Mouse (Mus musculus): ENCODE measurements around the gene Zranb2. TPM values are rescaled to one million over a fixed set of nuclear protein-coding genes. Genes with fewer than 3 reads are reported as not detected.
A peak's percentile ranks its signal among the peaks of the same experiment; 100 is the strongest.

Gene Zranb2
- total RNA-seq, 2 experiments from 2014 or later, result 137 to 143 TPM

GRCm38 (mm10) chr3:157565196-157565595 lies 31.2 kb downstream of the Zranb2 start:
- TF ChIP-seq CTCF (conservative IDR thresholded peaks at IDR 0.05), result peak; percentile 82
- DNase-seq (ENCODE audit: low spot score in 2 of 2), result peak; percentile 21 to 46
- no peak overlapping the region for H3K27ac ChIP-seq
- no peak overlapping the region for H3K4me3 ChIP-seq

DNA sequence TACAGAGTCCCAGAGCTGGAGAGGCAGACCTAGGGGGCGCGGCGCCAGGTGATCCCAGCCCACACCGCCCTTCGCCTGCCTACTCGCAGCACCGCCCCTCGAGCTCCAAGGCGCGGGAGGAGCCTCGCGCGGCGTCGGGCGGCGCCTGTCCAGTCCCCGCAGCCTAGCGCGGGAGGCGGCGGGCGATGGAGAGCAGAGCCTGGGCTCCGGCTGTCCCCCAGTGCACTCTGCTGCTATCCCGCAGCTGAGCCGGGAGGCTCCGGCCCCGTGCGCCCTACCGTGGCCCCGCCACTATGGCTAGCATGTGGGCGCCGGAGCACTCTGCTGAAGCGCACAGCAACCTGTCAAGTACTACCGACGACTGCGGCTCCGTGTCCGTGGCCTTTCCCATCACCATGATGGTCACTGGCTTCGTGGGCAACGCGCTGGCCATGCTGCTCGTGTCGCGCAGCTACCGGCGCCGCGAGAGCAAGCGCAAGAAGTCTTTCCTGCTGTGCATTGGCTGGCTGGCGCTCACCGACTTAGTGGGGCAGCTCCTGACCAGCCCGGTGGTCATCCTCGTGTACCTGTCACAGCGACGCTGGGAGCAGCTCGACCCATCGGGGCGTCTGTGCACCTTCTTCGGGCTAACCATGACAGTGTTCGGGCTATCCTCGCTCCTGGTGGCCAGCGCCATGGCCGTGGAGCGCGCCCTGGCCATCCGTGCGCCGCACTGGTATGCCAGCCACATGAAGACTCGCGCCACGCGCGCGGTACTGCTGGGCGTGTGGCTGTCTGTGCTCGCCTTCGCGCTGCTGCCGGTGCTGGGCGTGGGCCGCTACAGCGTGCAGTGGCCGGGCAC lies 33.0 kb downstream of the Zranb2 start, which contains the start of gene Ptger3:
Ptger3 (plus strand) TSS at position 168 of the 841 bp plus-strand sequence.
- TF ChIP-seq CTCF (conservative IDR thresholded peaks at IDR 0.05), result no peak
- H3K4me3 ChIP-seq, result peak within 1 kb of the TSS; percentile 54
- DNase-seq (ENCODE audit: low spot score in 2 of 2), result no peak
- no peak within 1 kb of the TSS for H3K27ac ChIP-seq

DNA sequence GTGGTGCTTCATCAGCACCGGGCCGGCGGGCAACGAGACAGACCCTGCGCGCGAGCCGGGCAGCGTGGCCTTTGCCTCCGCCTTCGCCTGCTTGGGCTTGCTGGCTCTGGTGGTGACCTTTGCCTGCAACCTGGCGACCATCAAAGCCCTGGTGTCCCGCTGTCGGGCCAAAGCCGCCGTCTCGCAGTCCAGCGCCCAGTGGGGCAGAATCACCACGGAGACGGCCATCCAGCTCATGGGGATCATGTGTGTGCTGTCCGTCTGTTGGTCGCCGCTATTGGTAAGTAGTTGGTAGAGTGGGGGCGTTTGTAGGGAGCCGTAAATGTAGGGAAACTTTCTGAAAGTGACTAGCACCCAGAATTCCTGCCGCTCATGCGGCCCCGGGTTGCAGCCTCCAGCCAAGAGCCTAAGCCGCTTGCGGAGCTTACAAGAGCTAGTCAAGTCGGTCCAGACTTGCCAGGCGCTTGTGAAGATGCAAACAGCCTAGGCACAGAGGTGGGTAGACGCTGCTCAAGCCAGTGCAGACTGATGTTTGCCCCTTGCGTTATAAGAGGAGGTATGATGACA lies 33.7 kb downstream of the Zranb2 start:
- Histone ChIP-seq H3K4me3 (peak overlapping the region; percentile 54), H3K27ac (no peak overlapping the region)

DNA sequence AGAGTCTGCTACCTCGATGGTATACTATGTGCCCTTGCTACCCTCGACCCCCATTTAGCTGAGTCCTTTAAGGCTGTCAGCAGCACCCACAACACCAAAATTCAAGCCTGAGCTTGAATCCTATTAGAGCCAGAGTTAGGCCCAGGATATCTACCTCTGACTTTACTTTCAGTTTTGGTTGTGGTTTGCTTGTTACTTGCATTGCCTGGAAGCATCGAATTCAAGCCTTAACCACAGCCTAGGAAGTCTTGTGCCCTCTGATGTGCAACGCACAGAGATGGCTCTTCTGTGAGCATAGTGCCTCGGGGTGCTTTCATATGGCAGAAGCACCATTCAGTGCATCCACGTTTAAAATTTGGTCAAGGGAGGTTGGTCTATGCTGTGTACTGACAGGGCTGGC lies 38.1 kb downstream of the Zranb2 start:
- DNase-seq (ENCODE audit: low spot score in 2 of 2), result no peak
- TF ChIP-seq CTCF (conservative IDR thresholded peaks at IDR 0.05), result no peak
- Histone ChIP-seq H3K27ac (no peak overlapping the region), H3K4me3 (no peak overlapping the region)

More for the DNA sequence above, 33.7 kb downstream of the Zranb2 start:
- TF ChIP-seq CTCF (conservative IDR thresholded peaks at IDR 0.05), result no peak
- DNase-seq (ENCODE audit: low spot score in 2 of 2), result no peak

DNA sequence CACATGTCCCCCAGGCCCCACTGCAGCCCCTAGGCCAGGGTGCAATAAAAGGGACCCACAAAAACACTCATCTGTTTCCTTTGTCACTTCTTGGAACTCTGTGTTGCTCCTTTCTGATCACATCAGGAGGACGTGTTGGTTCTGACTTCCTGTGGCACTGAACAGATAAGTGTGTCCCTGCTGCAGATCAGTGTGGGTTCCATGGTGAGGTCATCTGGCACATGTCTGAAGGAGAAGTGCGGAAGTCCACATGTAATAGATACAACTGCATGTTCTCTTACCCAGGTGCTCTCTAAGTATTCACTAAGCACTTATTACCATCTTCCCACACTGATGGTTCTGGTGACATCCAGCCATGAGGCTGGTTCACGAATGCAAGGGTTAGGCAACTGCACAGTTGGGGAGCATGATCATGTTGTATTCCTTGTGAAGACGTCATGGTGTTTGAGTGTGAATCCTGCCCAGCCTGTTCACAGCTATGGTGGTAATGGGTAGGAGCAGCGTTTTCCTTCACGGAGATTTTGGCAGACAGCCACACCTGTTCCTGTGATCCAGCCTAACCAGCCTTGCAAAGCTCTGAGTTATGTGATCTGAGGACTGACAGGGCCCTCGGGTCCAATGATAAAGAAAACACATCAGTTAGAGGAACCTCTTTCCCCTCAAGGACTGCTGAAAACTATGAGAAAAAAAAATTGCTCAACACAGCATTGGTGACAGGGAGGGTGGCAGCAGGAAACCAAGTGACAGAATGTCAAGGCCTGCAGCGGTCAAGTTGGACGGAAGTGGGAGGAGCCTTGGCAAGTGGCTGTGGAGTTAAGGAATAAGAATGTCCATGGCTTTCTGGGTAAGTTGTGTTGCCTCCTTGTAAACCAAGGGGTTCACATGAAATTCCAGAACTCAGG lies 41.7 kb downstream of the Zranb2 start:
- Histone ChIP-seq H3K27ac (no peak overlapping the region), H3K4me3 (no peak overlapping the region)
- DNase-seq (ENCODE audit: low spot score in 2 of 2), result no peak
- TF ChIP-seq CTCF (conservative IDR thresholded peaks at IDR 0.05), result no peak

- TF ChIP-seq CTCF (conservative IDR thresholded peaks at IDR 0.05), result no peak
- Histone ChIP-seq H3K4me3 (no peak overlapping the region), H3K27ac (no peak overlapping the region)
- no peak for DNase-seq (ENCODE audit: low spot score in 2 of 2)
Measured at GRCm38 (mm10) chr3:157576343-157576722, 42.4 kb downstream of the Zranb2 start.

- no peak for TF ChIP-seq CTCF (conservative IDR thresholded peaks at IDR 0.05)
- DNase-seq (ENCODE audit: low spot score in 2 of 2), result no peak
Measured at GRCm38 (mm10) chr3:157576862-157577261, 42.9 kb downstream of the Zranb2 start.

DNA sequence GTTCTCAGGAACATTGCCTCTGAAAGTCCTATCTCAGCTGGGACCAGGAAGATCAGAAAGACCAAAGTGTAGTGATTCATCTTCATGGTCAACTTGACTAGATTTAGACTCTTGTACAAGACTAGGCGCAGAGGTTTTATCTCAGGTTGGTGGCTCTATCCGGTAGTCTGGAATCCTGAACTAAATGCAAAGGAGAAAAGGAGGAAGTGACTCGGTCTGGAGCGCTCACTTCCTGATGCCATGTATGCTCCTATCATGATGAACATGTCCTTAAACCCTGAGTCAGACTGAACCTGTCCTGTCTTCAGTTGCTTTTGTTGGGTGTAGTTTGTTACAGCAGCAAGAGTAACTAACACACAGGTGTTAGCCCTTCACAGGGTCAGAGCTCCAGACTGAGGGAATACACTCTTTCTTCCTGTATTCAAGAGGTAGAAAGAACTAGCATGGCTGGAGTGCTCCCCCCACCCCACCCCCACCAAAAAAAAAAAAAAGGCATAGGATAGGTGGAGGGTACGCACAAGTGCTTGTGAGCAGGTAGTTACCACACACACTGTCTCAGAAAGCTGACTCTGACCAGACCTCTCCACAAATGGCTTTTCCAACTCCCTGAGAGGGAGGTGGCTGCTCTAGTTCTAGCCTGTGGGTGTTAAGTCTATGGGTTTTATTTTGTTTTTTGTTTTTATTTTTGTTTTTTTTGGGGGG lies 44.7 kb downstream of the Zranb2 start:
- H3K4me3 ChIP-seq, result no peak overlapping the region
- no peak for TF ChIP-seq CTCF (conservative IDR thresholded peaks at IDR 0.05)
- no peak for DNase-seq (ENCODE audit: low spot score in 2 of 2)
- H3K27ac ChIP-seq, result no peak overlapping the region

More at GRCm38 (mm10) chr3:157576862-157577261, 42.9 kb downstream of the Zranb2 start:
- Histone ChIP-seq H3K4me3 (no peak overlapping the region), H3K27ac (no peak overlapping the region)

GRCm38 (mm10) chr3:157579376-157579775 lies 45.4 kb downstream of the Zranb2 start:
- H3K4me3 ChIP-seq, result no peak overlapping the region
- H3K27ac ChIP-seq, result no peak overlapping the region
- no peak for DNase-seq (ENCODE audit: low spot score in 2 of 2)
- TF ChIP-seq CTCF (conservative IDR thresholded peaks at IDR 0.05), result no peak

DNA sequence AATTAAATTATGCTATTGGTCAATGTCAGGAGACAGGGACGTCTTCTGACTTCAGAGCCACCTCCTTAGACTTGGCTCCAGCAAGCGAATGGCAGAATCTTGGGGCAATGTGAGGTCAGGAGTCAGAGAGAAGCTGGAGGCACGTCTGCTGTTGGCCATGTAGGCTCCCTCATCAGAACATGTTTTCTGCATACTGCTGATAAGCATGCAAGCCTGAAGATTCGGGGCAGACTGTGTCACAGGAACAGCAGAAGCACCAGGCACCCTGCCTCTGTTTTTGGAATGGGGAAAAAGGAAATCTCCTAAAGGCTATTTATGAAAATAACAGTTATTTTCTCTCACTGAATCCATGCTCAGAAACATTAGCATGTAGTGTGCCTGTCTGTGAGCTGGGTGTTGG lies 46.3 kb downstream of the Zranb2 start:
- no peak for TF ChIP-seq CTCF (conservative IDR thresholded peaks at IDR 0.05)
- no peak for DNase-seq (ENCODE audit: low spot score in 2 of 2)
- H3K4me3 ChIP-seq, result no peak overlapping the region
- no peak overlapping the region for H3K27ac ChIP-seq

DNA sequence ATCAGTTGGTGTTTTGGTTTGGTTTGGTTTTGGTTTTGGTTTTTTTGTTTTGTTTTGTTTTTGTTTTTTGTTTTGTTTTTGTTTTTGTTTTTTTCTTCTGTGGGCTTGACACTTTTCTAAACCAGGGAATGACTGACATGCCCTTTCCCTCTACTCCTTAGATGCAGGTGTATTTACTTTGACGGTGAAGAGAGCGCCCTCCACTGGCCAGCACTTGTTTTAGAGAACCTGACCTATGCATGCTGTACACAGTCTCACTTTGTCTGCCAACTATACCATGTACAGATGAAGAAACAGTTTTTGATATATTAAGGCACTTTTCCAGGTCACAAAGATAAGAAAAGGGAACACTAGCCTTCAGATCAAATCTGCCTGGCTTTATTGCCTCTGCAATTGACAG lies 47.8 kb downstream of the Zranb2 start:
- TF ChIP-seq CTCF (conservative IDR thresholded peaks at IDR 0.05), result no peak
- H3K27ac ChIP-seq, result no peak overlapping the region
- DNase-seq (ENCODE audit: low spot score in 2 of 2), result no peak
- H3K4me3 ChIP-seq, result no peak overlapping the region

DNA sequence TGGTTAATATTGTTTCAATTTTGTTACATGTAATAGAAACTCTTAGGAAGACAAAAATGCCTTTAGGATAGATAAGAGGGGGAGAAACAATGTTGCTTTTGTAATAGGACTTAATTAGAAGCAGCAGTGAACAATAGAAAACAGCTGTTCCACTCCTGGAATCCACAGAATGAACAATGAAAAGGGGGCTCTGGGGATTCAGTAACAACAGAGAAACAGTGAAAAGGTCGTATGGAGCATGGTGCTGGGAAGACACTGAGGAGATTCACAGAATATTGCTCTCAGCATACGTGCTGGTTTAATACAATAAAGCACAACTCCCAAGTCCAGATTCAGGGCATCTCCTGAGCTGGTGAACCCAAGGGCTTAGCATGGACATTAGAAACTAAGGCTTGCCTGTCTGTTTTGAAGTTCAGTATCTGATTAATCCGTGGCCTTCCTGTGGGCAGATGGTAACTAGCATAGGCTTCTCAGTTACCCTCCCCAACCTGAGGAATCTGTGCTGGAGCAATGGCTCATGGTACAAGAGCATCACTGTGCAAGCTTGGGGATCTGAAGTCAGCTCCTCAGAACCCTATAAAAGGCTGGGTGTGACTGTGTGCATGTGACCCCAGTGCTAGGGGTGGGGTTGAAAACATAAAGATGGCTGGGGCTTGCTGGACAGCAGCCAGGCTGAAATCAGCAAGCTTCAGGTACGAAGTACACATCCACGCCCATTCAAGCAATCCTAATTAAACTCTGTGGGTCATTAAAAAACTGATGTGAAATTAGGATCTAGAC lies 48.9 kb downstream of the Zranb2 start:
- DNase-seq (ENCODE audit: low spot score in 2 of 2), result no peak
- H3K27ac ChIP-seq, result no peak overlapping the region
- TF ChIP-seq CTCF (conservative IDR thresholded peaks at IDR 0.05), result no peak
- H3K4me3 ChIP-seq, result no peak overlapping the region
